Mouse (Mus musculus): Measurements from ENCODE around the gene Zbtb20.

GRCm38 (mm10) chr16:42885538-42885937 lies 9.9 kb downstream of the Zbtb20 start:
- no peak for TF ChIP-seq POLR2A (IDR thresholded peaks at IDR 0.05; ENCODE audit: control insufficient read depth, low read depth, low read length)
- TF ChIP-seq CTCF (IDR thresholded peaks at IDR 0.05; ENCODE audit: control insufficient read depth, insufficient read depth, insufficient replicate concordance, low read depth, low read length): no peak
